Mouse (Mus musculus): ENCODE data around the gene Myh15. TPM values are rescaled to one million over a fixed set of nuclear protein-coding genes. Genes with fewer than 3 reads are reported as not detected.
A peak's percentile ranks its signal among the peaks of the same experiment; 100 is the strongest.

The Myh15 gene
- 0.11 and 0.15 TPM in 2 replicates for polyA plus RNA-seq (2014; fragmentation: Nextera tagmentation; extraction: Ambion mirVana)

- Histone ChIP-seq H3K9me3 (ENCODE audit: control insufficient read depth, low read length) (no peaks in the 10 kb centered on the region), H3K9ac (replicated peaks; ENCODE audit: low read depth, low read length) (no peak within 1 kb of the TSS), H3K27me3 (ENCODE audit: control insufficient read depth, insufficient read depth, low read length) (no peaks in the 10 kb centered on the region), H3K36me3 (ENCODE audit: control insufficient read depth, insufficient read depth, low read length) (no peaks in the 10 kb centered on the region), H3K27ac (ENCODE audit: low read depth, low read length) (no peak within 1 kb of the TSS), H3K4me3 (ENCODE audit: low read depth, low read length) (no peak within 1 kb of the TSS), H3K4me1 (ENCODE audit: control insufficient read depth, insufficient read depth, low read length) (no peaks in the 10 kb centered on the region), H3K4me2 (ENCODE audit: low read depth, low read length) (no peak within 1 kb of the TSS)
- 88% methylated on average over 1 of the region's 1 CpGs for WGBS
- no peak for ATAC-seq (ENCODE audit: low read depth)
Observed at GRCm38 (mm10) chr16:49057186-49057585, at the start of gene Myh15. Gene Myh15 (plus strand): TSS chr16:49057486.

DNA sequence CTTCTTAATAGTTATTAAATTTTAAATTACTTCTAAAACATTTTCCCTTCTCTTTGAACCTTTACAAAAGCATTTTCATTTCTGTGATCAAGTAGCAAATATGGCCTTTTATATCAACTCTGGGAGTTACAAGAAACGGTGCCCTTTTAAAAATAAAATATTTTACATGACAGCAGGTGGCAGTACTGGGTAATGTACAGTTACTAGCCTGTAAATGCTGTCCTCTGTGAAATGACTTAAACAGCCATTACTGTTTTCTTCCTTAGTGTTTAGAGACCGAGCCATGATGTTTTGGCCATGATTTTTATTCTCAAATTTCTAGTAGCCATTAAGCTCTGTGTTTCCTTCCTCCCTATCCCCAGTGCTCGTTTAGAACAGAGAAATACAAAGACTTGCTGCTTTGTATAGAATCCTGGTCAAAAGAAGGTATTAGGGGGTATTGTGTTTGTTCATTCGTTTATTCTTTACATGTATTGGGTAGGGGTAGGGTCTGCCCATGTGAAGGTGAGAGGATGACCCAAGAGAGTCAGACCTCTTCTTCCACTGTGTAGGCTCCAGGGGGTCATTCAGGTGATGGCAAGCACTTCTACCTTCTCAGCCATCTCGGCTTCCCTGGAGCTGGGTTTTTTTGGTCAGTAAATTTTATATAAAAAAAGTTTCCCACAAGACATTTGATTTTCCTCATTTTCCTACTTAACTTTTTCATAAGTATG, 40.5 kb upstream of the Myh15 start:
- Histone ChIP-seq H3K9me3 (ENCODE audit: control insufficient read depth, low read length) (no peaks in the 10 kb centered on the region), H3K36me3 (ENCODE audit: control insufficient read depth, insufficient read depth, low read length) (no peaks in the 10 kb centered on the region), H3K4me1 (ENCODE audit: control insufficient read depth, insufficient read depth, low read length) (no peaks in the 10 kb centered on the region), H3K27ac (ENCODE audit: low read depth, low read length) (no peak overlapping the region), H3K4me3 (ENCODE audit: low read depth, low read length) (no peak overlapping the region), H3K9ac (replicated peaks; ENCODE audit: low read depth, low read length) (no peak overlapping the region), H3K4me2 (ENCODE audit: low read depth, low read length) (no peak overlapping the region), H3K27me3 (ENCODE audit: control insufficient read depth, insufficient read depth, low read length) (no peaks in the 10 kb centered on the region)
- ATAC-seq (ENCODE audit: low read depth): peak; percentile 51
- 69% methylated on average over 5 of the region's 5 CpGs for WGBS

- Histone ChIP-seq H3K4me3 (ENCODE audit: low read depth, low read length) (no peak overlapping the region), H3K27me3 (ENCODE audit: control insufficient read depth, insufficient read depth, low read length) (no peaks in the 10 kb centered on the region), H3K9ac (replicated peaks; ENCODE audit: low read depth, low read length) (no peak overlapping the region), H3K36me3 (ENCODE audit: control insufficient read depth, insufficient read depth, low read length) (no peaks in the 10 kb centered on the region), H3K27ac (ENCODE audit: low read depth, low read length) (no peak overlapping the region), H3K4me1 (ENCODE audit: control insufficient read depth, insufficient read depth, low read length) (no peaks in the 10 kb centered on the region), H3K4me2 (ENCODE audit: low read depth, low read length) (no peak overlapping the region), H3K9me3 (ENCODE audit: control insufficient read depth, low read length) (no peaks in the 10 kb centered on the region)
- WGBS: 69% methylated on average over 4 of the region's 4 CpGs
- ATAC-seq (ENCODE audit: low read depth): no peak
Observed at GRCm38 (mm10) chr16:49035852-49036251, 21.4 kb upstream of the Myh15 start.

DNA sequence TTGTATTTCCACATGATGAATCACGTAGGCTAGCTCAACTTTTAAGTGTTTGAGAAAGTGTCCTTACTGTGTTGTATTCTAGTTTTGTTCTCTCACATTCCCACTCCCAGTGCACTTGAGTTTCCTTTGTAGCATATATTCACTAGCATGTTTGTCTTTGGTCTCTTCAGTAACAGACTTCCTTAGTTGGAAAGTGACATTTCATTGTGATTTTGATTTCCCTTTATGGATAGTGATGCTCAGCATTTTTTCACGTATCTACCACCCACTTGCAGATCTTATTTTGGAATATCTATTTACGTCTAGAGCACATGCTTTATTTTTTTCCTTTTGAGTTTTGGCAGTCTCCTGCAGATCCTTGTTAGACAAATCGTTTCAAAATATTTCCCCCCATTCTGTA, 19.5 kb upstream of the Myh15 start:
- no peak overlapping the region for H3K4me2 ChIP-seq (ENCODE audit: low read depth, low read length)
- 87% methylated on average over 4 of the region's 4 CpGs for WGBS
- H3K4me1 ChIP-seq (ENCODE audit: control insufficient read depth, insufficient read depth, low read length): no peaks in the 10 kb centered on the region
- H3K36me3 ChIP-seq (ENCODE audit: control insufficient read depth, insufficient read depth, low read length): no peaks in the 10 kb centered on the region
- H3K4me3 ChIP-seq (ENCODE audit: low read depth, low read length): no peak overlapping the region
- no peaks in the 10 kb centered on the region for H3K27me3 ChIP-seq (ENCODE audit: control insufficient read depth, insufficient read depth, low read length)
- no peak for ATAC-seq (ENCODE audit: low read depth)
- H3K9me3 ChIP-seq (ENCODE audit: control insufficient read depth, low read length): no peaks in the 10 kb centered on the region
- H3K27ac ChIP-seq (ENCODE audit: low read depth, low read length): no peak overlapping the region
- H3K9ac ChIP-seq (replicated peaks; ENCODE audit: low read depth, low read length): no peak overlapping the region

GRCm38 (mm10) chr16:49040554-49041221, 16.6 kb upstream of the Myh15 start:
- no peaks in the 10 kb centered on the region for H3K9me3 ChIP-seq (ENCODE audit: control insufficient read depth, low read length)
- ATAC-seq (ENCODE audit: low read depth): no peak
- no peak overlapping the region for H3K9ac ChIP-seq (replicated peaks; ENCODE audit: low read depth, low read length)
- no peak overlapping the region for H3K27ac ChIP-seq (ENCODE audit: low read depth, low read length)
- H3K27me3 ChIP-seq (ENCODE audit: control insufficient read depth, insufficient read depth, low read length): no peaks in the 10 kb centered on the region
- no peak overlapping the region for H3K4me2 ChIP-seq (ENCODE audit: low read depth, low read length)
- H3K4me3 ChIP-seq (ENCODE audit: low read depth, low read length): no peak overlapping the region
- H3K4me1 ChIP-seq (ENCODE audit: control insufficient read depth, insufficient read depth, low read length): no peaks in the 10 kb centered on the region
- 87% methylated on average over 3 of the region's 3 CpGs for WGBS
- H3K36me3 ChIP-seq (ENCODE audit: control insufficient read depth, insufficient read depth, low read length): no peaks in the 10 kb centered on the region

GRCm38 (mm10) chr16:49049214-49049613, 8.1 kb upstream of the Myh15 start:
- Histone ChIP-seq H3K36me3 (ENCODE audit: control insufficient read depth, insufficient read depth, low read length) (no peaks in the 10 kb centered on the region), H3K4me3 (ENCODE audit: low read depth, low read length) (no peak overlapping the region), H3K9ac (replicated peaks; ENCODE audit: low read depth, low read length) (no peak overlapping the region), H3K27me3 (ENCODE audit: control insufficient read depth, insufficient read depth, low read length) (no peaks in the 10 kb centered on the region), H3K9me3 (ENCODE audit: control insufficient read depth, low read length) (no peaks in the 10 kb centered on the region), H3K27ac (ENCODE audit: low read depth, low read length) (no peak overlapping the region), H3K4me2 (ENCODE audit: low read depth, low read length) (no peak overlapping the region), H3K4me1 (ENCODE audit: control insufficient read depth, insufficient read depth, low read length) (no peaks in the 10 kb centered on the region)
- ATAC-seq (ENCODE audit: low read depth): no peak

- Histone ChIP-seq H3K4me1 (ENCODE audit: control insufficient read depth, insufficient read depth, low read length) (no peaks in the 10 kb centered on the region), H3K36me3 (ENCODE audit: control insufficient read depth, insufficient read depth, low read length) (no peaks in the 10 kb centered on the region), H3K27me3 (ENCODE audit: control insufficient read depth, insufficient read depth, low read length) (no peaks in the 10 kb centered on the region), H3K4me2 (ENCODE audit: low read depth, low read length) (no peak overlapping the region), H3K27ac (ENCODE audit: low read depth, low read length) (no peak overlapping the region), H3K9me3 (ENCODE audit: control insufficient read depth, low read length) (no peaks in the 10 kb centered on the region), H3K9ac (replicated peaks; ENCODE audit: low read depth, low read length) (no peak overlapping the region), H3K4me3 (ENCODE audit: low read depth, low read length) (no peak overlapping the region)
- peak; percentile 61; the same call in 1 of the 2 replicates for ATAC-seq (ENCODE audit: low read depth)
- WGBS: 71% methylated on average over 5 of the region's 5 CpGs
Observed at GRCm38 (mm10) chr16:49069256-49069963, 12.1 kb downstream of the Myh15 start.

DNA sequence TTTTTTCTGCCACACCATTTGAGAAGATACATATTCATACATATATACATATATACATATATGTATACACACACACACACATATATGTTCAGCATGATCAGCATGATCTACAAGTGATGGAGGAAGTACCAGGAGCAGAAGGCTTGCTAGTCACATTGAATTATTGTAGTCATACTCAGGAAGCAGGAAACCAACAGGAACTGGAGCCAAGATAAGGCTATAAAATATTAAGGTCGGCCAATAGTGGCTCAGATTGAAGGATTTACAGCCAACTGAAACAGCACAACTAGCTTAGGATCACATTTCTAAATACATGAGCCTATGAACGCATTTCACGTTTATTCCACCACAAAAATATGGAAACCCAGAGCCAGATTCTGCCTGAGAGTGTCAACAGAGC, 14.0 kb downstream of the Myh15 start:
- Histone ChIP-seq H3K9ac (replicated peaks; ENCODE audit: low read depth, low read length) (no peak overlapping the region), H3K4me2 (ENCODE audit: low read depth, low read length) (no peak overlapping the region), H3K4me3 (ENCODE audit: low read depth, low read length) (no peak overlapping the region), H3K9me3 (ENCODE audit: control insufficient read depth, low read length) (no peaks in the 10 kb centered on the region), H3K4me1 (ENCODE audit: control insufficient read depth, insufficient read depth, low read length) (no peaks in the 10 kb centered on the region), H3K36me3 (ENCODE audit: control insufficient read depth, insufficient read depth, low read length) (no peaks in the 10 kb centered on the region), H3K27ac (ENCODE audit: low read depth, low read length) (no peak overlapping the region), H3K27me3 (ENCODE audit: control insufficient read depth, insufficient read depth, low read length) (no peaks in the 10 kb centered on the region)
- 80% methylated on average over 3 of the region's 3 CpGs for WGBS
- ATAC-seq (ENCODE audit: low read depth): no peak

- no peaks in the 10 kb centered on the region for H3K4me1 ChIP-seq (ENCODE audit: control insufficient read depth, insufficient read depth, low read length)
- H3K4me2 ChIP-seq (ENCODE audit: low read depth, low read length): no peak overlapping the region
- no peak overlapping the region for H3K27ac ChIP-seq (ENCODE audit: low read depth, low read length)
- 13% methylated on average over 1 of the region's 1 CpGs for WGBS
- no peaks in the 10 kb centered on the region for H3K9me3 ChIP-seq (ENCODE audit: control insufficient read depth, low read length)
- no peak for ATAC-seq (ENCODE audit: low read depth)
- H3K4me3 ChIP-seq (ENCODE audit: low read depth, low read length): no peak overlapping the region
- no peaks in the 10 kb centered on the region for H3K36me3 ChIP-seq (ENCODE audit: control insufficient read depth, insufficient read depth, low read length)
- H3K27me3 ChIP-seq (ENCODE audit: control insufficient read depth, insufficient read depth, low read length): no peaks in the 10 kb centered on the region
- no peak overlapping the region for H3K9ac ChIP-seq (replicated peaks; ENCODE audit: low read depth, low read length)
Observed at GRCm38 (mm10) chr16:49128015-49128414, 70.7 kb downstream of the Myh15 start.

Measured in neural tube, embryonic 14.5 days (tissue).